Mouse (Mus musculus) fat pad, adult 2 months (tissue): ENCODE results near the gene Ppdpf.
"Not testable (repeated sequence)": the region's sequence is repeated elsewhere in the genome, so short reads cannot be mapped to it uniquely, and the experiment has no call there.

Experiments
- DNase-seq: peaks from one replicate; pipeline ENCODE4 v3.0.0-alpha.2; 2011; ENCODE audit warnings: low read depth, low spot score; ENCODE audit errors: extremely low read depth

The Ppdpf gene

DNA sequence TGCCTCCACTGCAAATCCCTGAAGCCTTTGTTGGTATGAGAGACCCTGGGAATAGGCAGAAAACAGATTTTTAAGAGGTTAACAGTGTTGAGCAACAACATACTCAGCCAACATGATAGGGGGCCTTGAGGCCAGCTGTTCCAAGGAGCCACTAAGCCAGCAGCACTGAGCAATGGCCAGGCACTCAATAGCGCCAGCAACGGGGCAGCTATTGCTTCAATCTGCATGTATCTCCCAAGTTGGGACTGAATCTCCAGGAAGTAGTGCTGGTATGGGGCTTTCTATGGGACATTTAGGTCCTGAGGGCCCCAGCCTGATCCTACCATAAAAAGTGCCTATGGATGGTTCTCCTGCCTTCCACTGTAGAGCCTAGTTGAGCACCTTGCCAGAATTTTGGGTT lies 28.6 kb upstream of the Ppdpf start:
- no peak for DNase-seq

DNA sequence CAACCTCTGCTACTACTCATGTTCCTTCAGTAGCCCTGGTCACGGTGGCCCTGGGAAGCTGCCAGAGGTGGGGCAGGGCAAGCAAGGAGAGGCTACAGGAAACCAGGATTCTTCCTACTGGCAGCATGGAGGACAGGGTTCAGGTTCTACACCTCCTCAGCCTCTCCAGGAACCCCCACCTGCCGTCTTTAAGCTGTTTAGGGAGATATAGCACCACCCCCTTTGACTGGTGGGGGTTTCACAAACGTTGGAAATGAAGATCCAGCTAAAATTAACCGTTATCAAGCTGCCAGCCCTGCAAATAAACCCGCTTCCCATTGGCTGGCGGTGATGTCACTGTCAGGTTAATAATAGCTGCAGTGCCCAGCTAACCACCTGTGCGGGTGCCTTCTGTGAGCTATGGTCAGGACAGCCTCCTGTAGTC lies 27.9 kb upstream of the Ppdpf start:
- DNase-seq: no peak

DNA sequence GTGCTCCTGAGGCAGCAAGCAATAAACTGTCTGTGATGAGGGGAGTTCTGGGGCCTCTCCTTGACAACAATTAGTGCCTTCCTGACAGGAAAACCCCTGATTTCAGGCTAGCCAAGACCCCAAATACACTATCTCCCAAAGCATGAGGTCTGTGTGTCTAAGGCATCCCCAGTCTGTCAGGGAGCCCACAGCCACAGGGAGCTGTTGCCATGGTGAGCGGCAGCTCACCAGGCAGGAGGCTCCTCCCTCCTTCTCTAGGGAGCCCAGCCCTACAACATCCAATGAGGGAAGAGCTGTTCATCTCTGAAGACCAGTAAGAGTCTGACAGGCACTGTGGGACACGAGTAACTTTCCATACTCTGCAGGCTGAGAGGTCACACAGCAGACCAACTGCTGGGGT lies 27.3 kb upstream of the Ppdpf start:
- DNase-seq: no peak

DNA sequence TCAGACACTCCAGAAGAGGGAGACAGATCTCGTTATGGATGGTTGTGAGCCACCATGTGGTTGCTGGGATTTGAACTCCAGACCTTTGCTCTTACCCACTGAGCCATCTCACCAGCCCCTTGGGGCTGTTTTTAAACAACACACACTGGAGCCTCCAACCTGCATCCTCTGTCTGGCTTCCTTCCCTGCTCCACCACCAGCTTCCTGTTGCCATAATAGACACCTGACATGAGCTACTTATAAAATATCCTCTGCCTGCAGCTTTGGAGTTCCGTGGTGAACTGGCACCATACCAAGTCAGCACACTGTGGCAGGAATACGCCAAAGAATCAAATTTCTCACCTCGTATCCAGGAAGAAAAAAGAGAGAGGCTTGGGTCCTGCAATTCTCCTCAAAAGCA lies 26.2 kb upstream of the Ppdpf start:
- DNase-seq: no peak

DNA sequence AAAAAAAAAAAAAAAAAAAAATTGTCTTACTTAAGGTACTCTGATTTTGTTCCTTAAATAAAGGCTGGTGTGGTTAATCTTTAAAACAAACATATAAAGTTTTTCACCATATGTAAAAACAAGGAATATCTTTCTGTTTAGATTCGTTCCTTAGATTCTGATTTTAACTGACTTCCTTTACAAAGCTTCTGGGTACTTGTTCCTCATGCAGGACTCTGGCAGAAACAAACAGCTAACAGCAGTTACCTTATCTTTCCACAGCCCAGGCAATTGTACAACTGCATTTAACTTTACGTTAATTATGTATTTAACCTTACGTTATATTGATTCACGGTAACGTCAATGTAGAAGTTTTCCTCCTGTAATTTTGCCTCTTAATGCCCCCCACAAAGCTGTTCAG lies 20.6 kb upstream of the Ppdpf start:
- DNase-seq: no peak

DNA sequence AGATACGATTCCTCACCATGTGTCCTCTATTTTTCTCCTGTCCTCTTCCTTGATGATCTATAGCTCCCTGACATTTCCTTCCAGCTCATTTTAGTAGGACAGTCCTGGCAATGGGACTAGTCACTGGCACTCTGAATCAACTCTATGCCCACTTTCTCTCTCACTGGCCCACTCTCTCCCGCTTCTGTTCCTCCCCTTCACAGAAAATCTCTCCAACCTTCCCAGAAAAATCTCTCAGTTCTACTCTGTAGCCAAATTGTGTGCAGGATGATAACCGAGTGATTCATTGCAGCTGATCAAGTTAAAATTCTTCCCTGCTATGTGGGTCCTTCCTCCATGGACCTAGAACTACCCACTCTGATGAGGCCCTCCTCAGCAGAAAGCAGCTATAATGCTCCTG lies 12.4 kb upstream of the Ppdpf start:
- DNase-seq: no peak

DNA sequence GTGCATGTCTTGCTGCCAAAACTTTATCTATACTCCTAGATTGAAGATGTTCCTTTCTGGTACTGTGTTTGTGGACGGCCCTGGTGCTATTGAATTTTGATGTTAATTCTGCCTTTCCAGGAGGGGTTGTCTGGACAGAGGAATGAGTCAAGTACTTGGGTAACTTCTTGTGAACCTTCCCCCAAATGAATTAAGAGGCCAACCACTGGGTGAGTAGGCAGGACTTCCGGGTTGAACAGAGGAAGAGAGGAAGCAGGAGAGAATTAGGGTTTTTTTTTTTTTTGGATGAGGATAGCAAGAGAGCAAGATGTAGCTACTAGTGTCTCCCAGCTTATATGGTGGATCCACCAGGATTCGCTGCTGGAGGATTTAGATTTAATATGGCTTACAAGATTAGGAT lies 9.0 kb upstream of the Ppdpf start:
- DNase-seq: no peak

DNA sequence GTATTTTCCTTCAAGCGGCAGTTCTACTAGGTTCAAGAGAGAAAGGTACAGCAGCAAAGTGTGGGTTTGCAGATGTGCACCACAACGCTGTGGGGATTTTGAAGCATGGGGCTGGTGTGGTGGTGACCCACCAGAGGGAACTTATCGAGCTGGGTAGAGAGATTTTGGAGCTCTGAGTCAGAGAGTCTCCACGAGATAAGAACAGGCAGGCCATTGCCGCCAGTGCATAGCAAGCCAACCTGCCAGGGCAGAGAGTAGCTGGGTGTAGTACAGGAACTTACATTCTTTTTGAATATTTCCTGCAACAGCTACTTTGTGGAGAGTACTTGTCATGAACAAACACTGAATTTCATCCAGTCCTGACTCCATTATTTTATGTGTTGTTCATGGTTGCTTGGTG lies 8.6 kb upstream of the Ppdpf start:
- DNase-seq: no peak

DNA sequence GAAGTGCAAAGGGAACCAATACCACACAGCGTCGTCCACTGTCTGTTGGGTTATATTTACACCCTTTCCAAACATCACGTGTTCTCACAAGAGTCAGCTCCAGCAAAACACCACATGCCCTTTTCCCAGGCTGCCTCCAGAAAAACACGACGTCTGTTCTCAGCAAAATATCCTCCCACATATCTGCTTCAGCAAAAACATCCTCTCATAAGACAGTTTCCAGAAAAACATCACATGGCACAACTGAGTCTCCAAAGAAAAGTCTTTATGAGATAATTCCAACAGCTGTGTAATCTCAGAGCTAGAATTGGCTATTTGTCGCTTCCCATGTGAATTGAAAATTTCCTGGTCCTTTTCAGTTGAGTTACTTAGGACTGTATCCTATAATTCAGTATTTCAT lies 6.1 kb upstream of the Ppdpf start:
- no peak for DNase-seq

DNA sequence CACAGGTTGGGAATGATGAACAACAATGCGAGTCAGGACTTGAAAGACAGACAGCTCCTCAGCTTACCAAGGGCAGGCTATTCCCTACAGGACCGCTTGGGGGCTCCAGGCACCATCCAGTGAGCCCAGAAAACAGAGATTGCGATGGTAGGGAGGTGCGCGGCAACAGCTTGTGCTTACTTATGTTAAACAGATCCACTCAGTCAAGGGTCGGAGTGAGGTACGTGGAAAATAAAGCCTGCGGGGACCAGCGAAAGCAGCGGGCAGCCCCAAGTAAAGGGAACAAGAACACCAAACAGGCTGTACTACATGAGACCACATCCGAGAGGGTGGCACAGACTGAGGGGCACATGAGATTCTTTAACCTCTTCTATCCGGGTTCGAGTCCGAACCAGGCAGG lies 412 bp upstream of the Ppdpf start:
- DNase-seq: peak; percentile 25

DNA sequence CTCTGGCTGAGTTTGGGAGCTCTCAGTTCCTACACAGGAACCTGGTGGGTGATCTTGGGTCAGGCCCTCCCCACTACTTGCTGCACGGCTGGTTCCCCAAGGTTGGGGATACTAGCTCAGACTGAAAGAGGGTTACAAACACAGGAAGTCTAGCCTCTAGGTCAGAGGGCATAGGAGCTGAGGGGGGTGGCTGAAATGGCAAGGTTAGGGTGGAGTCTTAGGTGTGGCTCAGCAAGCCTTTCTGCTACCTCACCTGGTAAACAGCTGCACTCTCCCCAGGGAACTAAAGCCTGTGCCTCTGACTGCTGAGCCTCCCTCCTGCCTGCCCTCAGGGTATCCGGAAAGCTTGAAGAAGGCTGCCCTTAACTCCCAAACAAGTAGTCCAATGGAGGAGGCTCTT lies 1.6 kb downstream of the Ppdpf start:
- DNase-seq: no peak

DNA sequence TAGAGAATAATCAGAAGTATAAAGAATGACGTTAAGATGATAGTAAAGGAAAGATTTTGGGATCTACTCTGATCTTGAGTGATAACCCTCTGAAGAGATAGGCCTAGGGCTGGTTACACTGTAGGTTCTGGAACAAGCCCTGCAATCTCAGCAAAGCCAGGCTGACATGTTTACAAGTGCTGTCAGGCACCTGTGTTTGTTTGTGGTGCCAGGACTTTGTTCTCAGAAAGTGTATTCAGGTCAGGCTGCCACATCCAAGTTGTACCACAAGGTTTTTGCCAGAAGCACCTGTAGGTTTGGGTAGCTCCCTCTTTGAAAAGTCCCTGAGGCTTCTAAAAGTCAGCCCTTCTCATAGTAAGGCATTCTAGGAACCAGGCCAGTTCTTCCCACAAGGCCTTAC lies 2.3 kb downstream of the Ppdpf start:
- DNase-seq: peak; percentile 19

DNA sequence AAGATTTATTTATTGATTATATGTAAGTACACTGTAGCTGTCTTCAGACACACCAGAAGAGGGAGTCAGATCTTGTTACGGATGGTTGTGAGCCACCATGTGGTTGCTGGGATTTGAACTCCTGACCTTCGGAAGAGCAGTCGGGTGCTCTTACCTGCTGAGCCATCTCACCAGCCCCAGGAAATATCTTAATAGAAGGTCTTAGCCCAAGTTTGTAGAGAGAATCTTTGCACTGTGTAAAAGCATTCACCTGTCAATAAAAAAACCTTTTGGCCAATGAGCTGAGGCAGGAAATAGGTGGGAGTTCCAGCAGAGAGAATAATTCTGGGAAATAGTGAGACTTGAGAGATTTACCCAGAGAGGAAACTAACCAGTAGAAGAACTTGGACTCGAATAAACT lies 4.3 kb downstream of the Ppdpf start:
- DNase-seq: not testable (repeated sequence)

DNA sequence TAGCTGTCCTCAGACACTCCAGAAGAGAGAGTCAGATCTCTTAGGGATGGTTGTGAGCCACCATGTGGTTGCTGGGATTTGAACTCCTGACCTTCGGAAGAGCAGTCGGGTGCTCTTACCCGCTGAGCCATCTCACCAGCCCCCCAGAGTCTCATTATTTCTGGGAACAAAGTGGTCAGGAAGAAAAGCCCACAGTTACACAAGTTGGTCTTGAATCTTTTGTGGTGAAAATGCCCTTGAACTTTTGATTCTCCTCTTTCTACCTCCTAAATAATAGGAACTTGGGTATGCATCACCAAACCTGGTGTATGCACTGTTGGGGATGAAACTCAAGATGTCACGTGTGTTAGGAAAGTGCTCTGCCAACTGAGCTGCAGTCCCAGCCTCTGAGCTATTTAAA lies 4.9 kb downstream of the Ppdpf start:
- no peak for DNase-seq

DNA sequence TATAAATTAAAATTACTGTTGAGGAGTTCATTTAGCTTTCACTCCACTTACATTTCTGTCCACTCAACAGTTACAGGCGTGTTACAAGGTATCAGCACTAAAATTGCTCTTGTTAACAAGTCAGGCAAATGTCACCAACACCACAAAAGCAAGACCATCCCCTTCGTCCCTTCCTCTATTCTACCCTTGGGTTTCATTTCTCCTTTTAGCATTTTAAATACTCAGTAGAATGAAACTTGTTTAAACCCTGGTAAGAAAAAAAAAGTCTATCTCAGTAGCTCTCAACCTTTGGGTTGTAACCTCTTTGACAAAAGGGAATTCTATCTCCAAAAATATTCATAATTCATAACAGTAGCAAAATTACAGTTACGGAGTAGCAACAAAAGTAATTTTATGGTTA lies 6.0 kb downstream of the Ppdpf start:
- DNase-seq: no peak

DNA sequence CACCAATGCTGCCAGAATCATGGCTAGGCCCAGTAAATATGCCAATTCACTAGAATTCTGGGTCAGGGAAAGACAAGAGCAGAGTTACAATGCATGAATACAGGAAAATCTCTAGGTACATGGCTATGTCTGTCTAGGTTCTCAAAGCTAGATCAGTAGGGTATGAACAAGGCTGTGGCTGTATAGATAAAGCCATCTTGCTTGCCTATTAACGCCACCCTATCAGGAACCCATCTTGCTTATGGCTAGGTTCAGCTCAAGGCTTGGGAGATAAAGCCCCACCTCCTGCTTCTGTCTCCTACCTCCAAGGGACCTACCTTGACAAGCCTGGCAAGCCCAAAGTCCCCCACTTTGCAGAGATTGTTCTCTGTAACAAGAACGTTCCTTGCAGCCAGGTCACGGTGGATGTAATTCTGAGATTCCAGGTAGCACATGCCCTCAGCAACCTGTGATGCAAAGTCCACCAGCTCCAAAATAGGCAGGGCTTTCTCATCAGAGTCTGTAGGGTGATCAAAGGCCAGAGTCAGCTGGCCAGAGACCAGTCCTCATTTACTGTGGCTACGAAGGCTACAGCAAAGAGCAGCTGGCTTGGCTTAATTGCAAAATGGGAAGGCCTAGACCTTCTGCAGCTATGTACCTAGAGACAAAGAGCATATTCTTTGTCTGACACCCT lies 9.7 kb downstream of the Ppdpf start:
- DNase-seq: no peak

DNA sequence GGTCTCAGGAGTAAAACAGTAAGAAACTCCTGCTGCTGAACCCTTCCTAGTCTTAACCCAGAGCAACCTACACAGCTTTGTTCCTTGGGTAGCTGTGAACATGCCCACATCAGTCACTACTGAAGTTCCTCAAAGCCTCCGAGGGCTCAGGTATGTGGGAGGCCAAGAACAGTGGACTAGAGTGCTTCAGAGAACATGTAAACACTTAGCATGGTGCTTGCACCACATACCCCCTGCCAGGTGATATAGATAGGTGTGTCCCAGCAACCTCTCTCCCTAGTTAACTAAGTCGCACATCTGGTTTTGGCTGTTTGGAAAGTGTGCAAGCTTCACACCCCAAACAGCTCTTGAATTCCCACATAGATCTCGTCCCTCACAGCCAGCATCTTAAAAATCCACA lies 14.6 kb downstream of the Ppdpf start:
- no peak for DNase-seq

DNA sequence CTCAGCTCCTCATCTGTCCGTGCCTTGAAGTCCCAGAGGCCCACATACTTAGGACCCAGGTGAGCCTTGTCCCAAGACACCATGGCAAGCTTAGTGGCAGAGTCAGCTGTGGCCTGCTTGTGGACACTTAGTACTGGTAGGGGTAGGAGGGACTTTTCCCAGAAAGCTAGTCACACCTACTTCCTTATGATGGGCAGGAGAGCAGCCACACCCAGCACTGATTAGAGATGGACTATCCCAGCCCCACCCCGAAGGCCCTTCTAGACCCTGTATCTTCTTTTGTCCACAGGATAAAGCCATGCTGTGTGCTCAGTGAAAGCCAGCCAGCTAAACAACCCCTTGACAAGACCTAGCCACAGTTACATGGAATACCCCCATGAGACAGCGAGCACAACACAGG lies 15.4 kb downstream of the Ppdpf start, which contains the start of gene Ptk6:
Ptk6 (minus strand) TSS at position 368 of the 400 bp plus-strand sequence.
- no peak for DNase-seq

DNA sequence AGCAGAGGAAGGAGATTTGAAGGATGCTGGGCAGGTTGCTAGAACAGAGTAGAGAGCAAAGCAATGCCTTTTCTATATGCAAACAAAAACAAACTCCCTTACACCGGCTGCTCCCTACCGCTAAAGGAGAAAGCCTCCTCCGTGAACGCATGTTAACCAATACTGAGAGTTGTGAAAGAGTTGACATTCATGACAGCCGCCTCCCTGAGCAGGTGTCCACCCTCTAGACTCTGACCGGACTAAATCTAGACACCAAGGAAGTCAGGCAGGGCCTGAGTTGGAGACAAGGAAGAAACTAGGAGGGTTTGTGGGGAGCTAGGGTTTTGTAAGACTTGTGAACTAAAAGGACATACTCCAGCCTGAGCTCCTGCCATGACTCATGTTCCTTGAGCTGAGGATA lies 15.8 kb downstream of the Ppdpf start:
- no peak for DNase-seq

DNA sequence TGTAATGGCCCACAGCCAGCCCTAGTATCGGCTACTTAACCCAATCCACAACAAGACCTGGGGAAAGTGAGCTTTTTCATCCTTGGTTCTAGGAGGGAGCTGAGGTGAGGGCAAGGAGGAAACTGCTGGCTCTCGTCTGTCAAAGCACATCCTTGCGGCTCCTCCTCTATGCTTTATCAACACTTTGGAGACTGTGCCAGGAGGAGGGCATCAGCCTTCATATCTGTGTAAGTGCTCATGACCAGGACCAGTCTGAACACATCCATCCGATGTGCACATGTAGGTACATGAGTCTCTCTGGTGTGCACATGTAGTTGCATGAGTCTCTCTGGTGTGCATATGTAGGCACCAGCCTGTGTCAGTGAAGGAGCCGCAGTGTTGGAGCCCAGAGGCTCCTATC lies 18.6 kb downstream of the Ppdpf start:
- no peak for DNase-seq

DNA sequence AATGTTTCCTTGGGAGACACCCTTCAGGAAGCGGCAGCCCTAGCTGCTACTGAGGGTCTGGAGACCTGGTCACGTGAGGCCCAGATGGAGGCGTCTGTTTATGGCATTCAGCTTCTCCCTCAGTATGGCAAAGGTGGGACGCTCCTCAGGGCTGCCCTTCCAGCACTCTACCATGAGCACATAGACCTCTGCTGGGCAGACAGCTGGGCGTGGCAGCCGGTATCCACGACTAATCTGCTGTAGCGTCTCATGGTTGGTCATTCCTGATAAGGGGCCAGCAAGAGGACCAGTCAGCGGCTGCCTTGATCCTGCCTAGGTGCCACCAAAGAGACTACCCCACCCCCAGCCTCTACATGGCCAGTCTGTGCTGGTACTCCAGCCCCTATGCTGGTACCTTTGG lies 19.1 kb downstream of the Ppdpf start:
- no peak for DNase-seq

DNA sequence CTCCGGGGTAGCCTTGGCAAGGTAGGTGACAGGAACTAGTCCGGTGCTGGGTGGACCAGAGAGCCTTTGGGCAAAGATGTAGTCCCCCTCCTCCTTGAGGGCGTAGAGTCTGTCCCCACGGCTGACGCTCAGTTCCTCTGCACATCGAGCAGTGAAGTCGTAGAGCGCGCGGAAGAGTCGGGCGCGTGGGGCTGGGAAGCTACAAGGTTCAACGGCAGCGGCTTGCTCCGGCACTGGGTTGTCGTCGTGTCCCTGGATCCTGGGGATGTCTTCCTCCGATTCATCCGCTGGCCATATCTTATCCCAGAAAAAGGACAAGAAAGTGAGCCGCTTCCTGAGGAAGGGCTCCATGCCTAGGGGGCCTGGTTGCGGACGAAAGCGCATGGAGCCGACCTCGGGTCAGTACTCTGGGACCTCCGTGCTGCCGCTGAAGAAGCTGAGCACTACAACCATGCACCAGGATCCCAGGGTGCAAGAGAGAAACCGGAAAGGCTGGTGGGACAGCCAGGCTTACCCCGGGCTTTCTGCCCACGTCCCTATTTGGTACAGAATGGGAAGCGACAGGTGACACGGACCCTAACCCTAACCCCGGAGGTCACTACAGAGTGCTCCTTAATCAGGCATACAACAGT lies 25.5 kb downstream of the Ppdpf start:
- DNase-seq: no peak

DNA sequence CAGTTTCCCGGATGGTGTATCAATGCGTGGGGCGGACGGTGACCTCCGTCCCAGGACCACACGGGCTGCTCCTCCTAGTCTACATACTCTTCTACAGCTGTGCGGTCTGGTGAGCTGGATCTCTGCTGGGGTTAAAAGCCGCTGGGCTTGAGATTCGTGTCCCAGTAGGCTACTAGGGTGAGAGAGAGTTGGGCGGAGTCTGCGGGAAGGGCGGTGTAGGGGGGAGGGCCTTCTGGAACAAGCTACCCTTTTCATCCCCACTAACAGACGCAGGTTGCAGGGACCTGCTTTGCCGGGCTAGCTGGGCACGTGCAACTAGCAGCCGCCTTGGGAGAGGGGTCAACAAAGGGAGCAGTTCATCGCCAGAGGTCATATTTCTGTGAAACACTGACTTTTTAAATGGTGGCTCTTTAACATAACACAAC lies 26.0 kb downstream of the Ppdpf start, which contains the start of gene Srms:
Srms (minus strand) TSS at position 165 of the 425 bp plus-strand sequence.
- no peak for DNase-seq
